In the genomic region with DNA sequence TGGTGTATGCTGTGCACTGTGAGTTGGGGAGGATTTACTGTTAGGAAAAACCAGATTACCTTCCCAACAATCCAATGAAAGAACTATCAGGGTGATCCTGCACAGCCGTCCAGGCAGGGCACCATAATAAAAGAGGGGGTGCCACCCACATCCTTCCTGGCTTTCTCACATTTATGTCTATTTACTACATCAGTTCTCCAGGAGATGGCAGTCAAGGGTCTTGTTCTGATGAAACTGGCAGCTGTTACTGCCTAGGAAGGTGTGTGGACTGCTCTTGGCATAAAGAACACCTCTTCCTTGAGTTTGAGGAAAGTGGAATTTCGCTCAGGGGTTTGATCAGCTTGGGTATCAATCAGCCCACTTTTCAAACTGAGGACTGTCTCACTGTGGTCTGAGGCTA, we compare ENCODE assay signal across 8 mouse cellular contexts. TPM values are rescaled to one million over a fixed set of nuclear protein-coding genes. Genes with fewer than 3 reads are reported as not detected.
DNase-seq lines count a peak whose midpoint lies in the region; ATAC-seq lines count a peak whose summit lies in the region.

No protein-coding gene starts in this region.

- H3K9ac ChIP-seq in kidney, embryonic 15.5 days, result no peak overlapping the region

- DNase-seq in CD4-positive, CD25-positive, alpha-beta regulatory T cell, adult 2 months (ENCODE audit: low read depth, low spot score), result peak; percentile 14
- DNase-seq in kidney, postnatal 10 days, result peak; percentile 21
- peak; percentile 29 for DNase-seq in MN1 (ENCODE audit: low spot score)
- DNase-seq in kidney, postnatal 36 days, result peak; percentile 15 to 22
- peak; percentile 19 for DNase-seq in telencephalon, adult 2 months (ENCODE audit: low read depth, low spot score)
- no peak for DNase-seq in cerebellum, adult 18-20 months

- 21% methylated on average over 2 of the region's 2 CpGs for WGBS in kidney, embryonic 15.5 days

- no peak overlapping the region for H3K4me2 ChIP-seq in kidney, embryonic 15.5 days

- no peak overlapping the region for H3K4me3 ChIP-seq in kidney, embryonic 15.5 days (replicated peaks)

- no peak for ATAC-seq in CD4-positive, CD25-positive, alpha-beta regulatory T cell, adult 4 months
- ATAC-seq in kidney, embryonic 15.5 days (replicated peaks; ENCODE audit: low FRiP score), result no peak

- no peaks in the 10 kb centered on the region for H3K4me1 ChIP-seq in kidney, embryonic 15.5 days

- no peaks in the 10 kb centered on the region for H3K36me3 ChIP-seq in kidney, embryonic 15.5 days

- peaks cover 89% of the 10 kb centered on the region for H3K27me3 ChIP-seq in kidney, embryonic 15.5 days

- no peaks in the 10 kb centered on the region for H3K9me3 ChIP-seq in kidney, embryonic 15.5 days (replicated peaks)

- H3K27ac ChIP-seq in kidney, embryonic 15.5 days, result no peak overlapping the region

RNA-seq across cellular contexts. Expression of a gene that starts 54.6 kb away (rescaled TPM):
- not detected for polyA plus RNA-seq in CD4-positive, CD25-positive, alpha-beta regulatory T cell, adult 4 months (2017; shearing (Covaris generic))
- polyA plus RNA-seq in kidney, embryonic 15.5 days (2015; fragmentation: Nextera tagmentation; extraction: Ambion mirVana), result 0.14 TPM in 1 of 2 replicates, not detected in the other

Comparison
In these comparisons a context has a peak if more than half of its experiments do, and no peak if none do; other contexts are left out.
1. DNase-seq: peak in CD4-positive, CD25-positive, alpha-beta regulatory T cell, adult 2 months (single experiment), kidney, postnatal 10 days (single experiment), MN1 (single experiment), kidney, postnatal 36 days (2 of 2) and telencephalon, adult 2 months (single experiment); none in cerebellum, adult 18-20 months (0 of 2).